Mouse (Mus musculus): ENCODE results near the gene Mab21l2. TPM values are rescaled to one million over a fixed set of nuclear protein-coding genes. Genes with fewer than 3 reads are reported as not detected.

Mab21l2 gene
- polyA plus RNA-seq, 1 experiment from 2014 or later = 228 TPM

DNA sequence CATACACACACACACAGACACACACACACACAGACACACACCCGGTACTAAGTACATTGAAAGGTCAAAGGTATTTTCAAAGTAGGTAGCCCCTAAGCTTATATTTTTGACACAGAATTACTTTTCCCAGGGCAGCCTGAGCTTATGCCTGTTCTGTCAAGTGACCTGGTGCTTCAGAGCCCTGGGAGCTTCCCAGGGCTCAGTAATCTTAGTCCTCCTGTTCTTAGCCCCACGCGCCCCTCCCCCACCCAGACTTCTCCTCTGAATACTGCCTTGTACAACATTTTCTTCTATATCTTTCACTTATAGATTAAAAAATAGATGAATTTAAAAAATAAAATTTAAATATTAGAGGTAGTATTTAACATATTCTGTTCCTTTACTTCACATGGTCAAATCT lies 3.6 kb downstream of the Mab21l2 start:
- 5% methylated on average over 3 of the region's 3 CpGs for WGBS
- H3K9ac ChIP-seq (ENCODE audit: low read length) = peak overlapping the region; percentile 84
- ATAC-seq (ENCODE audit: insufficient number of reproducible peaks, low FRiP score, low TSS enrichment, low read depth) (no peak), DNase-seq (ENCODE audit: low spot score) (peak; percentile 73)
- H3K27me3 ChIP-seq (ENCODE audit: control insufficient read depth, insufficient read depth, low read length) = no peaks in the 10 kb centered on the region
- H3K9me3 ChIP-seq (ENCODE audit: control insufficient read depth, low read length) = no peaks in the 10 kb centered on the region
- peaks cover 14% of the 10 kb centered on the region for H3K4me1 ChIP-seq (ENCODE audit: control insufficient read depth, insufficient read depth, low read length)
- peak overlapping the region; percentile 46 for H3K4me3 ChIP-seq (ENCODE audit: low read depth, low read length)
- H3K4me2 ChIP-seq (ENCODE audit: low read depth, severe bottlenecking) = peak overlapping the region; percentile 32
- no peaks in the 10 kb centered on the region; the same call in 1 of the 2 replicates for H3K36me3 ChIP-seq (ENCODE audit: control insufficient read depth, insufficient read depth, low read length)
- H3K27ac ChIP-seq (replicated peaks; ENCODE audit: low read depth, low read length) = peak overlapping the region; percentile 90; the same call in 1 of the 2 replicates

DNA sequence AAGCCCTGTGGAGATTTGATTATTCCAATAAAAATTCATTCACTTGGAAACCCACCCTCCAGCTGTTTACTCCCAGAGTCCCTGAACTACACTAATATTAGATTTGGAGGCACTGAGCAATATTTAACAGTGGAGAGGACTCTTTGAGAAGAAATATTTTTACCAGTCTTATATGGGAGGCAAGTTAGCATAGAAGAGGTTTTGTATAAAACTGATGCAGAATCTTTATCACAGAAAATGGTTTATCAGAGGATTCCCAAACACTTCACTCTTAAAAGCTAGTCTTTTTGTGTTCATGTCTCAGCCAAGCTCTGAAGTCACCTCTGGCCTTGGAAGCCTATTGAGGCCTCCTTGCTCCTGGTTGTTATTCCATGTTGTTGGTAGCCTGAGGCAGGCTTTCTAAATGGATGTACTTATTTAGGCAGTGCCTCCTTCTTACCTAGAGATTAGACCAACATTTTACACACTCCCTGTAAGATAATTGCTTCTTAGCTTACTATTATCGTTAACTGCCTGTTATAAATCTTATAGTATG lies 6.5 kb downstream of the Mab21l2 start:
- ATAC-seq (ENCODE audit: insufficient number of reproducible peaks, low FRiP score, low TSS enrichment, low read depth) (no peak), DNase-seq (ENCODE audit: low spot score) (peak; percentile 25)
- peak overlapping the region; percentile 62; the same call in 1 of the 2 replicates for H3K27ac ChIP-seq (replicated peaks; ENCODE audit: low read depth, low read length)
- H3K9ac ChIP-seq (ENCODE audit: low read length) = no peak overlapping the region
- no peaks in the 10 kb centered on the region for H3K27me3 ChIP-seq (ENCODE audit: control insufficient read depth, insufficient read depth, low read length)
- peak overlapping the region; percentile 3; the same call in 1 of the 2 replicates for H3K4me3 ChIP-seq (ENCODE audit: low read depth, low read length)
- H3K36me3 ChIP-seq (ENCODE audit: control insufficient read depth, insufficient read depth, low read length) = no peaks in the 10 kb centered on the region; the same call in 1 of the 2 replicates
- 48% methylated on average over 1 of the region's 1 CpGs for WGBS
- no peaks in the 10 kb centered on the region for H3K9me3 ChIP-seq (ENCODE audit: control insufficient read depth, low read length)
- peak overlapping the region; percentile 46; the same call in 1 of the 2 replicates for H3K4me2 ChIP-seq (ENCODE audit: low read depth, severe bottlenecking)
- H3K4me1 ChIP-seq (ENCODE audit: control insufficient read depth, insufficient read depth, low read length) = peaks cover 23% of the 10 kb centered on the region

- H3K9me3 ChIP-seq (ENCODE audit: control insufficient read depth, low read length) = no peaks in the 10 kb centered on the region
- no peak overlapping the region for H3K9ac ChIP-seq (ENCODE audit: low read length)
- no peak overlapping the region for H3K4me3 ChIP-seq (ENCODE audit: low read depth, low read length)
- no peaks in the 10 kb centered on the region for H3K36me3 ChIP-seq (ENCODE audit: control insufficient read depth, insufficient read depth, low read length)
- ATAC-seq (ENCODE audit: insufficient number of reproducible peaks, low FRiP score, low TSS enrichment, low read depth) (no peak), DNase-seq (ENCODE audit: low spot score) (no peak)
- peak overlapping the region; percentile 42; the same call in 1 of the 2 replicates for H3K27ac ChIP-seq (replicated peaks; ENCODE audit: low read depth, low read length)
- peaks cover 23% of the 10 kb centered on the region for H3K4me1 ChIP-seq (ENCODE audit: control insufficient read depth, insufficient read depth, low read length)
- 70% methylated on average over 4 of the region's 4 CpGs for WGBS
- H3K4me2 ChIP-seq (ENCODE audit: low read depth, severe bottlenecking) = peak overlapping the region; percentile 22; the same call in 1 of the 2 replicates
- H3K27me3 ChIP-seq (ENCODE audit: control insufficient read depth, insufficient read depth, low read length) = no peaks in the 10 kb centered on the region
Measured at GRCm38 (mm10) chr3:86541074-86541614, 7.3 kb downstream of the Mab21l2 start.

GRCm38 (mm10) chr3:86539555-86540168 lies 8.8 kb downstream of the Mab21l2 start:
- no peaks in the 10 kb centered on the region for H3K27me3 ChIP-seq (ENCODE audit: control insufficient read depth, insufficient read depth, low read length)
- no peak overlapping the region for H3K9ac ChIP-seq (ENCODE audit: low read length)
- peak overlapping the region; percentile 25; the same call in 1 of the 2 replicates for H3K4me2 ChIP-seq (ENCODE audit: low read depth, severe bottlenecking)
- no peaks in the 10 kb centered on the region for H3K36me3 ChIP-seq (ENCODE audit: control insufficient read depth, insufficient read depth, low read length)
- 37% methylated on average over 11 of the region's 11 CpGs for WGBS
- peak; percentile 59 for DNase-seq (ENCODE audit: low spot score)
- H3K4me3 ChIP-seq (ENCODE audit: low read depth, low read length) = no peak overlapping the region
- ATAC-seq (ENCODE audit: insufficient number of reproducible peaks, low FRiP score, low TSS enrichment, low read depth) = peak; percentile 13; the same call in 1 of the 2 replicates
- H3K4me1 ChIP-seq (ENCODE audit: control insufficient read depth, insufficient read depth, low read length) = peaks cover 23% of the 10 kb centered on the region
- no peaks in the 10 kb centered on the region for H3K9me3 ChIP-seq (ENCODE audit: control insufficient read depth, low read length)
- peak overlapping the region; percentile 85 for H3K27ac ChIP-seq (replicated peaks; ENCODE audit: low read depth, low read length)

- H3K9me3 ChIP-seq (ENCODE audit: control insufficient read depth, low read length) = no peaks in the 10 kb centered on the region
- H3K36me3 ChIP-seq (ENCODE audit: control insufficient read depth, insufficient read depth, low read length) = no peaks in the 10 kb centered on the region
- no peak overlapping the region for H3K4me3 ChIP-seq (ENCODE audit: low read depth, low read length)
- ATAC-seq (ENCODE audit: insufficient number of reproducible peaks, low FRiP score, low TSS enrichment, low read depth) (peak; percentile 33), DNase-seq (ENCODE audit: low spot score) (peak; percentile 54)
- 23% methylated on average over 13 of the region's 13 CpGs for WGBS
- H3K9ac ChIP-seq (ENCODE audit: low read length) = peak overlapping the region; percentile 13; the same call in 1 of the 2 replicates
- H3K27me3 ChIP-seq (ENCODE audit: control insufficient read depth, insufficient read depth, low read length) = no peaks in the 10 kb centered on the region
- peak overlapping the region; percentile 25; the same call in 1 of the 2 replicates for H3K4me2 ChIP-seq (ENCODE audit: low read depth, severe bottlenecking)
- H3K4me1 ChIP-seq (ENCODE audit: control insufficient read depth, insufficient read depth, low read length) = peaks cover 23% of the 10 kb centered on the region
- peak overlapping the region; percentile 85 for H3K27ac ChIP-seq (replicated peaks; ENCODE audit: low read depth, low read length)
Measured at GRCm38 (mm10) chr3:86538645-86539554, 9.5 kb downstream of the Mab21l2 start.

- H3K27me3 ChIP-seq (ENCODE audit: control insufficient read depth, insufficient read depth, low read length) = no peaks in the 10 kb centered on the region
- no peaks in the 10 kb centered on the region for H3K36me3 ChIP-seq (ENCODE audit: control insufficient read depth, insufficient read depth, low read length)
- WGBS = 14% methylated on average over 1 of the region's 1 CpGs
- no peak overlapping the region for H3K4me3 ChIP-seq (ENCODE audit: low read depth, low read length)
- H3K27ac ChIP-seq (replicated peaks; ENCODE audit: low read depth, low read length) = no peak overlapping the region
- no peak overlapping the region for H3K4me2 ChIP-seq (ENCODE audit: low read depth, severe bottlenecking)
- no peaks in the 10 kb centered on the region for H3K9me3 ChIP-seq (ENCODE audit: control insufficient read depth, low read length)
- no peak overlapping the region for H3K9ac ChIP-seq (ENCODE audit: low read length)
- H3K4me1 ChIP-seq (ENCODE audit: control insufficient read depth, insufficient read depth, low read length) = peaks cover 24% of the 10 kb centered on the region
- no peak for DNase-seq (ENCODE audit: low spot score)
- no peak for ATAC-seq (ENCODE audit: insufficient number of reproducible peaks, low FRiP score, low TSS enrichment, low read depth)
Measured at GRCm38 (mm10) chr3:86536751-86537150, 11.7 kb downstream of the Mab21l2 start.

GRCm38 (mm10) chr3:86531531-86532269 lies 16.7 kb downstream of the Mab21l2 start:
- Histone ChIP-seq H3K9ac (ENCODE audit: low read length) (0 out of 2 replicates have a peak overlapping the region, but pooled peaks have one; percentile 30), H3K4me3 (ENCODE audit: low read depth, low read length) (no peak overlapping the region), H3K27ac (replicated peaks; ENCODE audit: low read depth, low read length) (peak overlapping the region; percentile 86), H3K4me2 (ENCODE audit: low read depth, severe bottlenecking) (peak overlapping the region; percentile 31), H3K9me3 (ENCODE audit: control insufficient read depth, low read length) (no peaks in the 10 kb centered on the region), H3K4me1 (ENCODE audit: control insufficient read depth, insufficient read depth, low read length) (peaks cover 8% of the 10 kb centered on the region; the same call in 1 of the 2 replicates), H3K27me3 (ENCODE audit: control insufficient read depth, insufficient read depth, low read length) (no peaks in the 10 kb centered on the region), H3K36me3 (ENCODE audit: control insufficient read depth, insufficient read depth, low read length) (no peaks in the 10 kb centered on the region)
- WGBS = 17% methylated on average over 16 of the region's 16 CpGs
- ATAC-seq (ENCODE audit: insufficient number of reproducible peaks, low FRiP score, low TSS enrichment, low read depth) (peak; percentile 72; the same call in 1 of the 2 replicates), DNase-seq (ENCODE audit: low spot score) (peak; percentile 74)

All from limb, embryonic 11.5 days (tissue).